Mouse (Mus musculus) subcutaneous adipose tissue, adult 2 months (tissue): ENCODE data around the gene Cyp19a1. TPM values are rescaled to one million over a fixed set of nuclear protein-coding genes. Genes with fewer than 3 reads are reported as not detected.

Experiments used
- polyA plus RNA-seq: library from polyadenylated mRNA; depleted of rRNA; stranded (reverse); fragments of >200 nt; gene quantifications from 2 replicates; pipeline ENCODE4 v1.2.3, GENCODE M21; 2012; ENCODE audit warnings: low replicate concordance; rRNA removed

Cyp19a1 gene
- polyA plus RNA-seq = not detected in 2 replicates

DNA sequence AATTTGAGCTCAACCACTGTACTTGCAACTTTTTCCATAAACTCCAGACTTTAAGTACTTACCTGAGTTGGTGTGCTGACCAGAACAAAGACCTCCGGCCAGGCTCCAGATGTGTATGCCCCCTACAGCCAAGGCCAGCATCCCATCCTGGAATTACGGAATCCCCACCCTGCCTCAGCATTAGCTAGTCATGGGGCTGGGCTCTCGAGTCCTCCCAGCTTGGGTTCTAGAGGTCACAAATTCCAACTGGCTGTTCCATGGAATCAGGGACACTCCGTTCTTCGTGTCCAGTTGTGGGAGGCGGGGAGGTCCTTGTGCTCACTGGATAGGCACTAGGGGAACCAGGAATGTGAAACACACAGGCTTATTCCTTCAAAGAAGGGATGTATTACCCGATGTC lies at the start of gene Cyp19a1:
Gene Cyp19a1 (minus strand): TSS at position 101 of the 400 bp plus-strand sequence.

DNA sequence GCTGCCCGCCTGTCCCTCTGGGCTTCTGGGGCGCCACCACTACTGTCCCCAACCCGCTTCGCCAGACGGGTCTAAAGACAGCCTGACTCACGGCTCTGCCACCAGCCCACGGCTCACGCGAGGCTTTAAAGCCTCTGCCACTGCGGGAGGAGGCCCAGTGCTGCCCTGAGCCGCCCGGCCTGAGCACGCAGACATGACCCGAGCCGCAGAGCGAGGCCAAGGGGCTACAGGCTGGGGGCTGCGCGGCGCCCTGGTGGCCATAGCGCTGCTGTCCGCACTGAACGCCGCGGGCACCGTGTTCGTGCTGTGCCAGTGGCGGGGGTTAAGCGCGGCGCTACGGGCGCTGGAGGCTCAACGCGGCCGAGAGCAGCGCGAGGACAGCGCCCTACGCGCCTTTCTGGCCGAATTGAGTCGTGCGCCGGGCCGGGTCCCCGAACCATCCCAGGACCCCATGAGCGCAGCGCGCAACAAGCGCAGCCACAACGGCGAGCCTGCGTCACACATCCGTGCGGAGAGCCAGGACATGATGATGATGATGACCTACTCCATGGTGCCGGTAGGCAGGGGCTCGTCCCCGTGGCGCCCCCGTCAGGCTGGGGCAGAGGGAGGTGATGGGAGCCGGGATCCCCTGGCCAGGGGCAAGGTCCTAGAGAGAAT lies 18.5 kb upstream of the Cyp19a1 start, which contains the start of gene Gldn:
Gene Gldn (plus strand): TSS at position 156 of the 657 bp plus-strand sequence.

Other genes starting within 250 kb of the Cyp19a1 start
- gene Tnfaip8l3, start 199.7 kb downstream of the Cyp19a1 start, polyA plus RNA-seq = 0.21 and 8.4 TPM in 2 replicates
- 0.15 and 0.16 TPM in 2 replicates for gene Gldn, start 18.4 kb upstream of the Cyp19a1 start, polyA plus RNA-seq
- gene Dmxl2, start 233.5 kb upstream of the Cyp19a1 start, polyA plus RNA-seq = 7.4 and 8.8 TPM in 2 replicates